Mouse (Mus musculus) limb, embryonic 15.5 days (tissue): Measurements from ENCODE around the gene Dhx37. TPM values are rescaled to one million over a fixed set of nuclear protein-coding genes. Genes with fewer than 3 reads are reported as not detected.
A peak's percentile ranks its signal among the peaks of the same experiment; 100 is the strongest.

Experiments
- ATAC-seq: fragments of 200-750 bp; cut with Nextera tagmentation; 2 replicates; pipeline ENCODE4 v1.8.0; 2017; ENCODE audit warnings: low read depth, moderate TSS enrichment; ENCODE audit not compliant: insufficient number of reproducible peaks, low FRiP score, low TSS enrichment
- H3K27ac ChIP-seq: fragments of 300-500 bp; sonication (generic); 2 replicates; pipeline ENCODE4 v1.5.1; 2015; ENCODE audit warnings: moderate library complexity, mild to moderate bottlenecking, inconsistent platforms
- H3K27me3 ChIP-seq: fragments of 300-500 bp; sonication (generic); 2 replicates; pipeline ENCODE4 v1.6.1; 2015; ENCODE audit warnings: inconsistent platforms
- H3K36me3 ChIP-seq: fragments of 300-500 bp; sonication (generic); 2 replicates; pipeline ENCODE4 v1.6.1; 2015; ENCODE audit warnings: inconsistent platforms
- H3K4me1 ChIP-seq: fragments of 300-500 bp; sonication (generic); 2 replicates; pipeline ENCODE4 v1.6.1; 2015; ENCODE audit warnings: inconsistent platforms
- H3K4me2 ChIP-seq: fragments of 300-500 bp; sonication (generic); 2 replicates; pipeline ENCODE4 v1.6.1; 2015; ENCODE audit warnings: mild to moderate bottlenecking, inconsistent platforms
- H3K4me3 ChIP-seq: fragments of 300-500 bp; sonication (generic); 2 replicates; pipeline ENCODE4 v1.5.1; 2015; ENCODE audit warnings: mild to moderate bottlenecking, inconsistent platforms
- H3K9ac ChIP-seq: fragments of 300-500 bp; sonication (generic); 2 replicates; pipeline ENCODE4 v1.6.1; 2015; ENCODE audit warnings: inconsistent platforms
- H3K9me3 ChIP-seq: fragments of 300-500 bp; sonication (generic); 2 replicates; pipeline ENCODE4 v1.6.1; 2016; ENCODE audit warnings: inconsistent platforms
- WGBS: fragments of 180-500 bp; shearing (Covaris S2); methylation state at CpG from one replicate; pipeline ENCODE4 v1.1.7; 2015; 5-methylcytosine and 5-hydroxymethylcytosine counted together
- microRNA-seq: library from miRNA; unstranded; fragments of <30 nt; microRNA quantifications from one replicate; pipeline ENCODE4, GENCODE M21; 2016
- polyA plus RNA-seq: library from polyadenylated mRNA; unstranded; fragments of >200 nt; fragmentation: Nextera tagmentation; extraction: Ambion mirVana; gene quantifications from 2 replicates; pipeline ENCODE4 v1.2.1, GENCODE M21; 2015

Dhx37 gene
- polyA plus RNA-seq, 1 experiment from 2014 or later: 9.2 TPM

- H3K4me3 ChIP-seq: no peak overlapping the region
- no peaks in the 10 kb centered on the region for H3K36me3 ChIP-seq
- 0 out of 2 replicates have a peak, but pooled peaks have one; percentile 38 for ATAC-seq
- no peaks in the 10 kb centered on the region for H3K27me3 ChIP-seq
- 62% methylated on average over 7 of the region's 7 CpGs for WGBS
- no peak overlapping the region for H3K4me2 ChIP-seq
- no peak overlapping the region for H3K9ac ChIP-seq
- H3K4me1 ChIP-seq: no peaks in the 10 kb centered on the region
- H3K9me3 ChIP-seq: no peaks in the 10 kb centered on the region
- no peak overlapping the region for H3K27ac ChIP-seq
Measured at GRCm38 (mm10) chr5:125363894-125364293, 70.0 kb downstream of the Dhx37 start.

Small RNAs within 50 kb of the gene (microRNA-seq; reads per million reads assigned to microRNA genes)
- gene Gm27551: not detected

Other genes with a start within 250 kb of the Dhx37 start
- gene Scarb1, start 93.0 kb downstream of the Dhx37 start, polyA plus RNA-seq: 57.2 and 65.1 TPM in 2 replicates
- gene Gm10382, start 44.8 kb downstream of the Dhx37 start, polyA plus RNA-seq: 0.14 and 0.32 TPM in 2 replicates
- 1,133 and 1,236 TPM in 2 replicates for gene Ubc, start 43.9 kb downstream of the Dhx37 start, polyA plus RNA-seq
- gene Bri3bp, start 7.4 kb upstream of the Dhx37 start, polyA plus RNA-seq: 32.4 and 33.0 TPM in 2 replicates
- gene Aacs, start 41.7 kb upstream of the Dhx37 start, polyA plus RNA-seq: 50.5 and 53.2 TPM in 2 replicates
- gene Tmem132b, start 97.7 kb upstream of the Dhx37 start, polyA plus RNA-seq: 0.22 and 0.31 TPM in 2 replicates